Mouse (Mus musculus) retina, adult 2 months (tissue): ENCODE results near the gene Aoc1.

ENCODE experiments used
- DNase-seq: peaks from one replicate; pipeline ENCODE4 v3.0.0-alpha.2; 2012; ENCODE audit warnings: low read depth, low spot score

Aoc1 gene

DNA sequence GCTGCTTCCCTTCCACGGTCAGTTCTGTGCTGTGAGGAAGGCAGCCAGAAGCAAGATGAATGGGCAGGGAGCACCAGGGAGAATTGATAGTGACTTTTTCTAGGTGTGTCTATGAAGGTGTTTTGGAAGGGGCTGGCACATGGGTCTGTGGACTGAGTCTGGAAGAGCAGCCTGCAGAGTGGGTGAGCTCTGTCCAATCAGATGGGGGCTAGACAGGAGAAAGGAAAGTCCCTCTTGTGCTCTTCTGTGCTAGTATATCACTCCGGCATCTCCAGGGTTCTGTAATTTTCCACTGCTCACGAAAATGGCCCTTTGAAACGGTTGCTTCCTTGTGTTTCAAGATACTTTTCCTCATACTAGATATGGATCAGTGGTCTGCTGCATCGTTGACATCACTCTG, at the start of gene Aoc1:
TSS of gene Aoc1 (plus strand) at position 301 of the 400 bp plus-strand sequence.
- no peak for DNase-seq

DNA sequence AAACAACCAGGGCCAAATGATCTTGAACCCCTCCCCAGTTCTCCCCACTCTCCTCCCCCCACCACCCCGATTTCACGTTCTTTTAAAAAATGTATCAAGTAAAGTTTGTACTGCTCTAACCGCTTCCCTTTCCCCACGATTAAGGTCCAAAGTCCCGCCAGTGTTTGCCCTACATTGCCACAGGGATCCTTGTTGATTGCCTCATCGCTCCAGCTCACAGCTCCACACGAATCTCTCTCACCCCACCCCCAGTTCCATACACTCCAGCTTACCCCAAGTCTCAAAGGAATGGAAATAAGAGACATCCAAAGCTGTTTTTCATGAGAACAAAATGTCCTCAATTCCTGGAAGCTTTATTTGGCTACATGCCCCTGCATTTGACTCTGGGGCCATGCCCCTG, 47.7 kb upstream of the Aoc1 start:
- DNase-seq: no peak

DNA sequence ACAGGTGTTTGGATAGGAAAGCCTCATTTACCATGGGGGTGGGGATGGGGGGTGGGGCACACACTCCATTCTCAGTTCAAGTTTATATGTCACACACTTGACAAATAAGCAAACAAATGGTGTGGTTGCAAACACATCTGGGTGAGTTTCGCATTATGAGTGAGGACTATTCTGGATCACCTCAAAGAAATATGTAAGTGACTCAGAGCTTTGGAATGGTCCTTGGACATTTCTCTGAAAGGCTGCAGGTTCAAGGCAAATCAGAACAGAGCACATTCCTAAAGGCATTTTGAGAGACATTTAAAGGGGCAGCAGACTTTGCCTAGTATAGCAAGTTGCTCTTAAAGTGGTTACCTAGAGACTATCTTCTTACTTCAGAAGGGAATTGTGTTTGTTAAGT, 43.7 kb upstream of the Aoc1 start:
- DNase-seq: no peak

DNA sequence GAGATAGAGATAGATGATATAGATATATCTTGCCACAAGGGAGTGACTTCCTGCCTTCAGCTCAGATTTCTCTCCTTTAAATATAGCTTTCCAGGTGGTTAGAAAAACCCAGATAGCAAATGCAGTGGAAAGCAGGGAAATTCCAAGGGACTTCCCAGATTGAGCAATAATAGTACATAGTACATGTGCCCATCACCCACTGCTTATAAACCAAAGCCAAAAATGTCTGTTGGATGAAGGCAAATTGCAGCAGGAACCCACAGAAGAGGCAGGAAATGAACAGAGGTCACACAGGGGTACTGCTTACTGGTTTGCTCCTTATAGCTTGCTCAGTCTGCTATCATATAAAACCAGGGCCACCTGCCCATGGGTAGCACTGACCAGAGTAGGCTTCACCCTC, 43.0 kb upstream of the Aoc1 start:
- no peak for DNase-seq

DNA sequence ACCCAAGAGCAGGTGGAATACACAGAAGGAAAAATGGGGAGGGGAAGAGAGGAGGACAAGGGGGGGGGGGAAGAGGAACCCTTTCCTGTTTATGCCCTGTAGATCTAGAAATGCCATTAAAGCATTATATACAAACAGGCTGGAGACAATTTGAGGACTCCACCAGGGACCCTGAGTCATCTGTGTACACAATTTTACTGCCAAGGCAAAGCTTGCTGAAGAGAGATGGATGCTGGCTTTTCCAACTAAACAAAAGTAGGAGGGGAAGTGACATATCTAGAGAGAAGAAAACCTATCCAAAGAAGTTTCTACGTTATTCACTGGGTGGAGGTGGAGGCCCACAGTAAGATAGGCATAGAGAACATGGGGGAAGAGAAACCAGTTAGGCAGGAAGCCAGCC, 42.5 kb upstream of the Aoc1 start:
- no peak for DNase-seq

DNA sequence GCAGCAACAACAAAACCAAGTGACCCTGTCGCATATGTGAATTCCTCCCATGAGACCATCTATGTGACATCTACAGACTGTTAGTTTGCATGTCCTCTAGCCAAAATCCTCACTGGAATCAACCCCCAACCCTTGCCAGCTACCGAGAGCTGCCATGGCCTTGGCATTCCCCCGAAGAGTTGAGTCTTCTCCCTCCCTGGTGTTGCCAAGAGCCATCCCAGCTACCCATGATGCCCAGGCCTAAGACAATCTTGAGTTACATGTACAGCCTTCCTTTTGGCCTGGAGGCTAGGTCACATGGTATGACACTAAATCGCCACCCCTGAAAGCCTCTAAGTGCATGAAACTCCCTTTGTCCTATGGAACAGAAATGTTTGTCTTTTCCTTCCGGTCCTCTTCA, 41.6 kb upstream of the Aoc1 start:
- DNase-seq: no peak

DNA sequence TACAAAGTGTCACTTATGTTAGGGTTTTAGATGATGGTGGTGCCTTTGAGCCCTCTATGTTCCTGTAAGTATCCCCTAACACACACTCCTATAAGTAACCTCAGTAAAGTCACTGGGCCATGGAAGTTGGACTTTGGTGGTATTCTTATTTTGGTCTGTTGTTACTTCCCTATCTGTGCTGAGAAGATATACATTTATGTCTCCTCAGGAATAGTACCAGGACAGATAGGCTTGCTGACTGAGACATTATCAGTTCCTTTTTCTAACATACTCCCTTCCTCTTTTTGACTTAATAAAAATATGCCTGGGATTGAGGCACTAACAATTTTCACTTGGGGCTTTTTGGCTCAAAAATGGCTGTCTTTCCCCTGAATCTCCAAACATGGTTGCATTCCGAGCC, 40.3 kb upstream of the Aoc1 start:
- no peak for DNase-seq

DNA sequence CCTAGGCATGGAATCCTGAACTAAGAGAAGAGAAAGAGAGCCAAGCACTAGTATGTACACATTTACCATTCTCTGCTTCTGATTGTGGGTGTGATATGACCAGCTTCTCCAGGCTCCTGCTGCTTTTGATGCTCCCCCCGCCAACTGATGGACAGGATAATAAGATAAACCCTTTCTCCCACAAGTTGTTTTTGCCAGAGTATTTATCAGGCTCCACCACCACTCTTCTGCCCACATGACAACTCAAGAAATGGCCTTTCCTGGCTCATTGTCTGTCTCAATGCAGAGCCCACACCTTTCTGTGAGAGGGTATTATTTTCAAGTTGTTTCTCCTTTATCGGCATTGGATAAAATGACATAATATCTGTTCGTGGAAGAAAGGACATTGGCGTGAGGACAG, 39.2 kb upstream of the Aoc1 start:
- no peak for DNase-seq

DNA sequence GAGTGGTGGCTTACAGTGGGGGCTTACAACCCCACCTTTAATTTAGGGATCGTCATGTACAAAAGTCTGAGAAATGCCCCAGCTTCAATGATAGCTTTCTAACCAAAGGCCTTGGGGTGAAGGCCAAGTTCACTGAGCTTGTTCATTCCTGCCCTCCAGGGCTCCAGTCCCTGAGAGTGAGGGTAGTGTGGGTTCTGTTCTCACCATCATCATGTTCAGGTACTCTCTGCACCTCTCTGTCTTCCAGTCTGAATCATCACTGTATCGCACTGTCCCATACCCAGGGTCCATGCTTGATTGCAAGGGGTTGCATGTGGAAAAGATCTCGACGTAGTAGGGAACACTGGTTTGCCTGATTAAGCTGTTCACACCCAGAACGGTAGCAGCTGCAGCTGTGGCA, 37.5 kb upstream of the Aoc1 start:
- no peak for DNase-seq

DNA sequence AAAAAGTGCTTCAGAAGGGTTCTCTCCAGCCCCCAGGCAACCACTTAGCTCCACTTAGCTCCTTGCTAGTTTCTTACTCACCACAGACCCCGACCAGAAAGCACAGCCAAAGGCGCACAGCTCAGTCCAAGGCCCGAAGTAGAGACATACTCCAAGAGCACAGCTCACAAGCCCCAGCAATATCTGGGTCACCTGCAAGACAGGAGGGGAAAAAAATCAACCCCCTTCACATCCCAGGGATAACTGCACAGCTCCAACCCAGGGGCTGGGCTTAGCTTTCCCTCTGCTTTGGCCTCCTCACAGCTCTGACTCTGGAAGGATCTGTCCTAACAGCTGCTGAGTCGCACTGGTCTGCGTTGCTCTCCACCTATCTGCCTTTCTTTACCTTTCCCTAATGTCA, 36.5 kb upstream of the Aoc1 start:
- no peak for DNase-seq

DNA sequence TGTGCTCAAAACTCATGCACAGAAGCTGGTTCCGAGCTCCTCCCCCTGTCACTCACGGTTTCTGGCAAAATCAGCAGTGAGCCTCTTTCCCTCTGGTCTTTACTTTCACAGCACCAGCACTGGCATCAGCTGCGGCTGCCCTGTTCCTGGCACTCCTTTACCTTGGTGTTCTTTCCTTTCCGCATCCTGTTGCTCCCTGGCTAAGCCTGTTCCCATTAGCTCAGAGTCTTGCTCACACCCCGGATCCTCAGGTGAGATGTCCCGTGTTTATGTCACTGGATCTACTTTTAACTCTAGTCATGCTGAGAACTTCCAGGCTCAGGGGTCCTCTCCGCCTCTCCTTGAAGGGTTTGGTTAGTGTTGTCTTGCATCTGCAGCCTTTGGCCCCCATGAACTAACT, 35.2 kb upstream of the Aoc1 start:
- no peak for DNase-seq

DNA sequence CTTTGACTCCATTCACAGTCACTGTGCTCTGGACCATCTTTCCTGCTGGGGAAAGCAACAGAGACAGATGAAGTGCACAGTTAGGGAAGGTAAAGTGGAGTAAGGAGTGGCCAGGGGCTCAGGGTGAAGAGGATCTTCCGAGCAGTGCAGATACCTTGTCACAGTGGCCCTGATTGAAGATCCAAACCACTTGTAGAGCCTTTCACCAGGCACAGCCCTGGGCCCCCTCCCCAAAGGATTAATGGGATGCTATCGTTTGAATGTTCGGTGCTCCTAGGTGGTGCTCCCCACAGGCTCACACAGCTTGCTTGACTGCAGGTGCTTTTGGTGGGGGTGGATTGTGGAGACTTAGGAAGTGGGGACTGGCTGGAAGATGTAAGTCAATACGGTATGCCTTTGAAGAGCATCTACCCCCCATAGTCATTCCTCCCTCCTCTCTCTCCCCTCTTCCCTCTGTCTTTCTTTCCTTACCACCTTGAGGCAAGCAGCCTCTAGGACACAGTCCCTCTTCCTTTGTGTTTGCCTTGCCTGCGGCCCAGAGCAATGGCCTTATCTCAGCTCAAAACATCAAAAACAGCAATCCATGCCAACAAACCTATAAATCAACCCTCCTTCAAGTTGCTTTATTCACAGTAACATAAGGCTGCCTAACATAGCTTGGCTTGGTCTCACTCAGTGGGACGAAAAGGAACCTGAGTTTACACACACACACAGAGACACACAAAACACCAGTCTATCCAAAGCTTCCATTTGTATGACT, 34.2 kb upstream of the Aoc1 start:
- no peak for DNase-seq

DNA sequence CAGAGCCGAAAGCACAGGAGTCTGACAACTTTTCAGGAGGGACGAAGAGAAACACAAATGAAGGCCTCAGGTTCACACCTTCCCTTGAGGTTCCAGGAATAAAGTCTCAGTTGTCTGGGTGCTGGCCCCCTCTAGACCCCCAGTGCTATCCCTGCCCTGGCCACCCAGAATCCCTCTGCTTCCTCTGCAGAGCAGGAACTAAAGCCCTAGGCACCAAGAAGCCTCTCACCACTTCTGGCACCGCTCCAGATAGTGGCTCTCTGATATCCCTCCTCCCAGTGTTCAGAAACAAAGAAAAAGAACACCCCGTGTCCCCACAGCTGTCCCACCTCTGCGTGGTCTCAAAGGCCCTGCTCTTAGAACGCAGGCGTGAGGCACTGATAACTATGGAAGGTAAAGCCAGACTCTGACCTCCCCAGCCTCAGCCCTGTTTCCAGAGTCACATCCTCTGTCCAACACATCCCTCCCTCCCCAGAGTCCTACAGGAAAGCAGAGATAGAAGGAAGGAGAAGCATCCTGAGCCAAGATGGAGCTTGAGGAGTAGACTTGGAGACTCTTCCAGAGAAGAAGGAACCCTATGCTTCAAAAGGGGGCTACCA, 32.2 kb upstream of the Aoc1 start, which contains the start of gene Tmem176a:
TSS of gene Tmem176a (plus strand) at position 549 of the 599 bp plus-strand sequence.
- DNase-seq: no peak

DNA sequence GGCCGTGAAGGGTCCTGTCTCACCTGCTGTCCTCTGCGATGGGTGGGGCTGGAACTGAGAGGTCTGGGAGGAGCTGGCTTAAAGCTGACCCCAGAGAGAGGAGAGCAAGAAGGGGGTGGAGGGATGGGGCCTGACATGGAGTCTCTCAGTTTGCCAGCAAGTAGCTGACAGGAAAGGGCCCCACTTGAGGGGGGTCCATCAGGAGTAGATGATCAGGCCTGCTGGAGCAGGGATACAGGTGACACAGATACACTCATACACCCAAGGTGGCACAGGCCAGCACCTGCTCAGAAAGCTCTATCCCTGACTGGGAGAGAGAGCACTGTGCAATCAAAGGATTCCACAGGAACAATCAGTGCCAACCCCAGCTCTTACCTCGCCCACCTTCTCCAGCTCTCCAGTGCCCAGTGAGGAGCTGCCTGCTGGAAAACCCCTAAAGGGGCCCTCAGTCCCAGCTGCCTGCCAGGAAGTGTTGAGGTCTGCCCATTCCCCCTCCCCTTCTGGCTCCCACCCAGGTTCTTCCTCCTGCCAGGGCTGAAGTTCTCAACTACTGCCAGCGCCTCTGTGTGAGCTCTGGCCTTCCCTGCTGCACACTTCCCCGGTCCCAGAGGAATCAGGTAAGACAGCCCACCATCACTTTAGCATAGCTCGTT, 31.6 kb upstream of the Aoc1 start, which contains the start of gene Tmem176b:
TSS of gene Tmem176b (minus strand) at position 524 of the 653 bp plus-strand sequence.
- DNase-seq: peak; percentile 16

DNA sequence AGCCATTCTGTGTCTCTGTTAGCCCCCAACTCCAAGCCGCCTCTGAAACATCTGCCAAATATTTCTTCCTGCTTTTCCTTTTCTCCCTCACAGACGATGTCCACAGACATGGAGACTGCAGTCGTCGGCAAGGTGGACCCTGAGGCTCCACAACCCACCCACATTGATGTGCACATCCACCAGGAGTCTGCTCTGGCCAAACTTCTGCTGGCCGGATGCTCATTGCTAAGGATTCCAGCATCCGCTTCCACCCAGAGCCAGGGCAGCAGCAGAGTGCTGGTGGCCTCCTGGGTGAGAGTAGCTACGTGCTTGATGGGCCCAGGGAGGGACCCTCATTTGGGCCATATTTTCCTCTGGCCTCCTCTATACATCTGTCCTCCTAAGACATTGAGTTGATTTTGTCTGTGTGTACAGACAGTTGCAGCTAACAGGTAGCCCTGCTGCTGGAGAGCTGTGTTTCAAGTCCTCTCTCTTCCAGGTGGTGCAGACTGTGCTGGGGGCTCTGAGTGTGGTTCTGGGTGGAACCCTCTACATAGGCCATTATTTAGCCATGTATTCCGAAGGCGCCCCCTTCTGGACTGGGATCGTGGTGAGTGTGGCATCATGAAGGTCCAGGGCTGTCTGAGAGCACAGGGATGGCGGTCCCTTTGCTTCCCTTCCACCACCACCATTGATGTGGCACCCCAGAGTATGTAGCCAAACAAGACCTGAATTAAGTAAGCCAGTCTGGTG, 30.4 kb upstream of the Aoc1 start:
- no peak for DNase-seq

DNA sequence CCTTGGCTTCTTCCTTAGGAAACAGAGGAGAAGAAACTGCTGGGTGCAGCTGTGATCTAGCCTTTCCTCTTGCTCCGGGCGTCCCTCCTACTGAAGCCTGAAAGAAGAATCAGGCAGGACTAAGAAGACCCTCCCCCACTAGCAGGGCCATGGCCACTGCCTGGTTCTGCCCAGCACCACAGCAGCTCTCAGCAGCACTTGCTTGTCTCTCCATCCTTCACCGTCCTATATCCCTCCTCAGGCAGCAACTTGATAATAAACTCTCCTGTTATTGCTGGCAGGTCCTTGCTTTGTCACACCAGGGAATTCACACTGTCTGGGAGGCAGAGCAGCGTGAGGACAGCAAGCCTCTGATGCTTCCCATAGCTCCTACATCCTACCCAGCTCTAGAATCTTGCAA, 27.6 kb upstream of the Aoc1 start:
- no peak for DNase-seq

DNA sequence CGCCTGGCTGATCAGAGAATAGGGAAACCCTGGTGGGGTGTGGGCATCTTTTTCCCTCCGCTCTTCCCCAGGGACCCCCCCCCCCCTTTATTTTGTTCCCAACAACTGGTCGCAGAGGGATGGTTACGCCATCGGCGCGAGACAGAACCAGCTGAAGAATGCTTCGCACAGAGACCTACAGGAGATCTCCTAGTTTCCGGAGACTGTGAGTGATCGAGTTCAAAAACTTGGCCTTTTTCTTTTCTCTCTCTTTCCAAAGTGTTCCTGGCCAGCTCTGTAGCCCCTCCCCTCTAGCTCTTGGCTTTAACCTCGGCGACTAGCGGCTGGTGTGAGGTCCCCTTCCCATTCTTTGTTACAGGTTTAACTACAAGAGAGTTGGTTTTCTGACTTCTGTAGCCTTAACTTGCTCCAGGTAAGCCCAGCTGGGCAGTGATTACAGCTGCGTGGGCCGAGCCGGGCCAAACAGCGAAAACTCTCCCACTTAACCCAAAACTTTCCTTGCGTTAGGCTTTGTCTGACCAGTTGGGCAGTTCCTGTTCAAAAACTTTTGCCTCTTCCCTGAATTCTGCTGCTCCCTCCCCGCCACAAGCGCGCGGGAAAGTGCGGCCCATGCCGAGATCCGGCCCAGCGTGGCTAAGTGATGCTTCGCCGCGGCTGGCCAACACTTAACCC, 20.7 kb upstream of the Aoc1 start:
- DNase-seq: no peak

DNA sequence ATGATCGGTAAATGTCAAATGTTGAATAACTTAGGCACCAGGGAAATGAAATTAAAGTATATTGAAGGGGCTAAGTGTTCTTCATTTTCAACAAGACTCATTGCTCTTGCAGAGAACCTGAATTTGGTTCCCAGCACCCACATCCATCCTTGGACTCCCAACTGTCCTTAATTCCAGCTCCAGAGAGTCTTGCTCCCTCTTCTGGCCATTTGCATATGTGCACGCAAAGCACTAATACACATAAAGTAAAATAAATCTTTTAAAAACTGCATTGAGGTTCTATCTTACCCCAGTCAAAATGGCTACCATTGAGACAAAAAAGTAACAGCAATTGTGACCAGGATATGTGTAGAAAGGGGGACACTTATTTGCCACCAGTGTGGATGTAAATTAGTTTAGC, 18.5 kb upstream of the Aoc1 start:
- DNase-seq: no peak

DNA sequence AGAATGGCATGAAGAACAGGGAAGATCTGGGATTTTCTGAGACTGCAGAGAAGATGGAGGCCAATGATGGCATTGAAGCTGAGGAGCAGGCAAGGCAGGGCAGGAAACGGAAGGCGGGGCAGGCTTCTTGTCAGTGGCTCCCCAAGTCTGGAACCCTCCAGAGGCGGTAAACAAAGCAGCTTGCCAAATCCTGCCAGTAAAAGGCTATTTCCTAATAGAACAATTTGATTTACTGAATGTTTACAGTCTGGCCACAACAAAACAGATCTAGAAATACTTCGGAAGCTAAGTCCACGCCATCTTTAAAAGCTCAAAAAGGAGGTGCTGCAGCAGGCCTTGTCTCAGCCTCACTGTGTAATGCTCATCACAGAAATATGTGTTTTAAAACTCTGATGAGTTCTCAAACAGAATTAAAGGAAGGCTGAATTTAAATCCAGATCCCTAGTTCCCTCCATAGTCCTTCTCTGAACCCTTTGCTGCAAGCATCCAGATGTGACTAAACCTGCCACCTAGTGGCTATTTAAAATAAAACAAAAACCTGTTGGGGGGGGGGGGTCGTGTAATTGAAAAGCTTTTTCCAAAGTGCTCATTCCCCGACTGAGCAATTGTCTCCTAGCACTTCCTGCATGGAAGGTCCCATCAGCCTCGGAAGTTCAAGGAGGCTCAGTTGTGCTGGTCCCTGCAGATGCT, 14.9 kb upstream of the Aoc1 start:
- no peak for DNase-seq

DNA sequence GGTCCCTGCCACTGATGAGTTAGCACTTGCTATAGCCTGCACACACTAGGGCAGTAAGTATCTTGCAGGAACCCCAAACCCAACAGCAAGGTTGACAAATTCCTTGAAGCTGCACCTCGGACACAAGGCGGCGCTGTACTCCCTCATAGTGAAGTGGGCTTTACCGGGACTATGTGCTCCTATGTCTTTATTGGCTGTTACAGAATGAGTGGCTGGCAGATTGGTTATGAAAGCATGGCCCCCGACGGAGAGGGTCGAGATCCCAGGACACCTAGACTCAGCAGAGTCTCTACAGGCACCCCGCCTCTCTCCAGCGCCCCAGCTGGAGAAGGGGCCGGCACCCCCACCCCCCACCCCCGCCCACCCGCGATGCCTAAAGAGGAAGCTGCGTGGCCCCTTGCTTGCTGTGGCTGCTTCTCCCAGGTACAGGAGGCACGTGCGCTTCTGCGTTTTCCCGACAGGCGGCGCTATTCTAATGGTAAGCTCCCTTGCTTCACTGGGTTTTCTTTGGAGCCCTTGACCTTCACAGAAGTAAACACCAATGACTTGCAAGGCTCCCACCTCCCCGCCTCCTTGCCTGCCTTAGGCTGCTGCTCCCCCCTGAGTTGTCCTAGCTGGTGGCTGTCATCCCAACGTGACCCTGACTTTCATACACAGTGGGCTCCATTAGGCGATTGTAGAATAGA, 12.4 kb upstream of the Aoc1 start:
- no peak for DNase-seq

DNA sequence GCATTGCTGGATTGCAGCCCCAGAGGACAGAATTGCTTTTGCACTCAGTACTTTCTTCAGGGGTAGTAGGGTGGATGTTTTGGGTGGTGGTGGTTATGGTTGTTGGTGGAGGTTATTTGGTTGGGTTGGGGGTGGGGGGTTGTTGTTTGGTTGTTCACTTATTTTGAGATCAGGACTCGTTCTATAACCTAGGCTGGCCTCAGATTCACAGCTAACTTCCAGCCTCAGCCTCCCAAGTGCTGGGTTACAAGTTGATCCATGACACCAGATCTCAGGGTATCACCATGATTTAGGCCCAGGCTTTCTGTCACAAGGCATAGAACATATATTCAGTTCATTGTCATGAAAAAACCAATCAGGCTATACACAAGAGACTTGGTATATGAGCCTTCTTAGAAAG, 11.8 kb upstream of the Aoc1 start:
- DNase-seq: no peak
